Mouse (Mus musculus): ENCODE data around the gene Ecpas.

The Ecpas gene

GRCm38 (mm10) chr4:58912629-58913335 is at the start of gene Ecpas:
Ecpas (minus strand) TSS chr4:58912749.
- DNase-seq = peak; percentile 84

GRCm38 (mm10) chr4:58961719-58962118 is 49.2 kb upstream of the Ecpas start:
- DNase-seq = no peak

GRCm38 (mm10) chr4:58952630-58953029 is 40.1 kb upstream of the Ecpas start:
- DNase-seq = no peak

- DNase-seq = no peak
Observed at GRCm38 (mm10) chr4:58948391-58948790, 35.8 kb upstream of the Ecpas start.

GRCm38 (mm10) chr4:58944695-58945094 is 32.1 kb upstream of the Ecpas start:
- no peak for DNase-seq

- no peak for DNase-seq
Observed at GRCm38 (mm10) chr4:58944206-58944553, 31.6 kb upstream of the Ecpas start.

GRCm38 (mm10) chr4:58943420-58944205 is 31.1 kb upstream of the Ecpas start, which contains the start of gene Zkscan16:
Zkscan16 (plus strand) TSS chr4:58943628.
- DNase-seq = peak; percentile 68

- DNase-seq = no peak
Observed at GRCm38 (mm10) chr4:58942942-58943341, 30.4 kb upstream of the Ecpas start.

GRCm38 (mm10) chr4:58941638-58942037 is 29.1 kb upstream of the Ecpas start:
- DNase-seq = no peak

GRCm38 (mm10) chr4:58935846-58936245 is 23.3 kb upstream of the Ecpas start:
- no peak for DNase-seq

- DNase-seq = peak; percentile 48
Observed at GRCm38 (mm10) chr4:58934746-58935476, 22.4 kb upstream of the Ecpas start.

- DNase-seq = no peak
Observed at GRCm38 (mm10) chr4:58934308-58934707, 21.8 kb upstream of the Ecpas start.

- DNase-seq = no peak
Observed at GRCm38 (mm10) chr4:58932541-58932940, 20.0 kb upstream of the Ecpas start.

- no peak for DNase-seq
Observed at GRCm38 (mm10) chr4:58927661-58928060, 15.1 kb upstream of the Ecpas start.

GRCm38 (mm10) chr4:58926120-58926519 is 13.6 kb upstream of the Ecpas start:
- DNase-seq = no peak

- no peak for DNase-seq
Observed at GRCm38 (mm10) chr4:58925664-58926063, 13.1 kb upstream of the Ecpas start.

- DNase-seq = no peak
Observed at GRCm38 (mm10) chr4:58923933-58924332, 11.4 kb upstream of the Ecpas start.

GRCm38 (mm10) chr4:58915081-58915826 is 2.7 kb upstream of the Ecpas start:
- no peak for DNase-seq

- no peak for DNase-seq
Observed at GRCm38 (mm10) chr4:58913336-58914026, 932 bp upstream of the Ecpas start.

- DNase-seq = peak; percentile 72
Observed at GRCm38 (mm10) chr4:58911831-58912628, 519 bp downstream of the Ecpas start.

All from thymus, postnatal 14 days (tissue).